Mouse (Mus musculus): Measurements from ENCODE around the gene Stam2. TPM values are rescaled to one million over a fixed set of nuclear protein-coding genes. Genes with fewer than 3 reads are reported as not detected.

The Stam2 gene
- polyA plus RNA-seq (2017; shearing (Covaris generic)): 42.1 TPM

DNA sequence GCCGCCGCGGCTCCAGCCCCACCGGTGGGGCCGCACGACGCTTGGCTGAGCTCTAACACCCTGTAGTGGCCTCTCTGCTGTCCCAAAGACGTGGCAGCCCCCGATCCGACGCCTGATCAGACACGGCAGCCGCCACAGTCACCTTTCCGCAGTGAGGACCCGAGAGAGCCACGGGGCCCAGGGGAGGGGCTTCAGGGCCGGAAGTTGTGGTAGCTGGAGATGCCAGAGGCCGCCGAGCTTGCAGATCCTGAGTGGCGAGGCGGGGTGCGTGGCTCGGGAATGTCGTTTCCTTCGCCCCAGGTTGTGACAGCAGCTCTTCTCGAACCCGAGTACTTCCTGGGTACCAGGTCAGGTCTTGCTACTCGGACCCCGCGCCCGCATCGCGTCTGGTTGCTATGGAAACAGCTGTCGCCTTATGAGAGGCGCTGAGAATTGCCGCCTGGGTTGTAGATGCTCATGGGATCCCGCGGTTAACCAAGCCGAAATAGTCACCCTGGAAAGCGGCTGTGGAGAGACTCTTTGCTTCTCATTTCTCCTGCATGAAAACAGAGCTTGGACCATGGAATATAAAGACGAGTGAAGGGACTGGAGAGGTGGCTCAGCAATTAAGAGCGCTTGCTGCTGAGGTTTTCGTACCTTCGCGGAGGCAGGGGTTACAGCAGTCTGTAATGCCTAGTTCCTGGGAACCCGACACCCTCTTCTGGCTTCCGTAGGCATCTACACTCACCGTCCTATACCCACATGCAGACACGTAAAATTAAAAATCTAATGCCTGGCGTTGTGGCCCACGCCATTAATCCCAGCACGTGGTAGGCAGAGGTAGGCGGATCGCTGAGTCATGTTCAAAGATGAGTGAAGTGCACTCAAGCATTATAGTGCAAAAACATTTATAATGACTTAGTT is at the start of gene Stam2:
TSS of gene Stam2 (minus strand) at position 26 of the 903 bp plus-strand sequence.

DNA sequence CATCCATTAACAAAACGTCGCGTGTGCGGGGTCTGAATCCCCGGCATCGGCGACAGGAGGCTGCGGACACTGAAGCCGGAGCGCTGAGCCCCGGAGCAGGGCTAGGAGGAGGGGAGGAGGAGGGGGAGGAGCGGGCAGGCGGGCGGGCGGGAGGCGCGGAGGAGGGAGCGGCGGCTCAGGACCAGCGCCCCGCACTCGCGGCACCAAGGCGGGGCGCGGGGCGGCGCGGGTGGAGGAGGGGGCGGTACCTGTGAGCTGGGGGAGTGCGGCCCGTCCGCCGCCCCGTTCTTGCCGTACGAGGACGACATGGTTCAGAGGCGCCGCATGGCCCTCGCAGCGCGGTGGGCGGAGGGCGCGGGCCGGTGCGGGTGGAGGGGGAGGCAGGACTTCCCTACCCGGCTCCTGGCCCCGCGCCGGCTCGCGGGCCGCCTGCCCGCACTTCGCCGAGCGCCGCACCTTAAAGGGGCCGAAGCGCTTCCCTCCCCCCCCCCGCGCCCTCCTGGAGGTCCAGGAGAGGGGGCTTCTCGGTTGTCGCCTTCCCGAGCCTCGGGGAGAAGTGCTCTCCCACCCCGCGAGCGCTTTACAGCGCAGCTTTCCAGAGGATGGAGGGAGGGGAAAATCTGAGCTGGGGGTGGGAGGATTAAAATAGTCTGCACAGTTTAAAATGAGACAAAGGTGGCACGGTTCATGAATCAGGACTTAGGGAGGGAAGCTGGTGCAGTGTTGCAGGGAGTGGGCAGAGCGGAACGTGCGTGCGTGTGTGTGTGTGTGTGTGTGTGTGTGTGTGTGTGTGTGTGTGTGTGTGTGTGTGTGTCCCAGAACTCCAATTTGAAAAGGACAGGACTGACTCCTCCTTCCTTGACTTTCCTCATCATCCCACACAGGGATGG is 65.8 kb downstream of the Stam2 start, which contains the start of gene Cacnb4:
TSS of gene Cacnb4 (minus strand) at position 809 of the 890 bp plus-strand sequence.

Other genes with a start within 250 kb of the Stam2 start
- 0.13 TPM for gene Cacnb4, start 65.5 kb downstream of the Stam2 start, polyA plus RNA-seq (2017; shearing (Covaris generic))
- gene Fmnl2, start 115.6 kb upstream of the Stam2 start, polyA plus RNA-seq (2017; shearing (Covaris generic)): 0.18 TPM

Data from CD4-positive, CD25-positive, alpha-beta regulatory T cell (primary cell).